Mouse (Mus musculus) midbrain, embryonic 13.5 days (tissue): ENCODE measurements at regions not wholly inside any gene's neighbourhood (a gene's known extent, or its start where the extent isn't known, plus 50 kb on each side); places are given as distances from the start of the nearest gene placed in this dataset.
"Not testable (repeated sequence)": the region's sequence is repeated elsewhere in the genome, so short reads cannot be mapped to it uniquely, and the experiment has no call there.

ENCODE experiments used
- ATAC-seq: fragments of 200-750 bp; cut with Nextera tagmentation; 2 replicates; pipeline ENCODE4 v1.8.0; 2017; ENCODE audit warnings: mild to moderate bottlenecking, moderate TSS enrichment, moderate library complexity
- H3K27ac ChIP-seq: fragments of 300-500 bp; sonication (generic); 2 replicates; pipeline ENCODE4 v1.5.1; 2015; ENCODE audit warnings: inconsistent platforms, mild to moderate bottlenecking, moderate library complexity
- H3K27me3 ChIP-seq: fragments of 300-500 bp; sonication (generic); 2 replicates; pipeline ENCODE4 v1.6.1; 2015; ENCODE audit warnings: mild to moderate bottlenecking, inconsistent platforms
- H3K36me3 ChIP-seq: fragments of 300-500 bp; sonication (generic); 2 replicates; pipeline ENCODE4 v1.6.1; 2015; ENCODE audit warnings: mild to moderate bottlenecking, inconsistent platforms
- H3K4me1 ChIP-seq: fragments of 300-500 bp; sonication (generic); replicated peaks from 2 replicates; pipeline ENCODE4 v1.6.1; 2015; ENCODE audit warnings: inconsistent platforms
- H3K4me2 ChIP-seq: fragments of 300-500 bp; sonication (generic); replicated peaks from 2 replicates; pipeline ENCODE4 v1.6.1; 2015; ENCODE audit warnings: moderate library complexity, mild to moderate bottlenecking, inconsistent platforms
- H3K4me3 ChIP-seq: fragments of 300-500 bp; sonication (generic); replicated peaks from 2 replicates; pipeline ENCODE4 v1.5.1; 2015; ENCODE audit warnings: mild to moderate bottlenecking, inconsistent platforms
- H3K9ac ChIP-seq: fragments of 300-500 bp; sonication (generic); replicated peaks from 2 replicates; pipeline ENCODE4 v1.6.1; 2015; ENCODE audit warnings: mild to moderate bottlenecking, inconsistent platforms
- H3K9me3 ChIP-seq: fragments of 300-500 bp; sonication (generic); 2 replicates; pipeline ENCODE4 v1.6.1; 2016; ENCODE audit warnings: mild to moderate bottlenecking, inconsistent platforms
- WGBS: fragments of 180-500 bp; shearing (Covaris S2); methylation state at CpG from one replicate; pipeline ENCODE4 v1.1.7; 2015; 5-methylcytosine and 5-hydroxymethylcytosine counted together

GRCm38 (mm10) chrX:70606349-70606748 is 129.4 kb upstream of the Tmem185a start:
- H3K4me3 ChIP-seq = no peak overlapping the region
- no peak overlapping the region for H3K4me2 ChIP-seq
- ATAC-seq = no peak
- WGBS = 81% methylated on average over 1 of the region's 1 CpGs
- no peaks in the 10 kb centered on the region for H3K36me3 ChIP-seq
- no peak overlapping the region for H3K27ac ChIP-seq
- no peaks in the 10 kb centered on the region for H3K9me3 ChIP-seq
- no peak overlapping the region for H3K9ac ChIP-seq
- no peaks in the 10 kb centered on the region for H3K4me1 ChIP-seq
- H3K27me3 ChIP-seq = no peaks in the 10 kb centered on the region

DNA sequence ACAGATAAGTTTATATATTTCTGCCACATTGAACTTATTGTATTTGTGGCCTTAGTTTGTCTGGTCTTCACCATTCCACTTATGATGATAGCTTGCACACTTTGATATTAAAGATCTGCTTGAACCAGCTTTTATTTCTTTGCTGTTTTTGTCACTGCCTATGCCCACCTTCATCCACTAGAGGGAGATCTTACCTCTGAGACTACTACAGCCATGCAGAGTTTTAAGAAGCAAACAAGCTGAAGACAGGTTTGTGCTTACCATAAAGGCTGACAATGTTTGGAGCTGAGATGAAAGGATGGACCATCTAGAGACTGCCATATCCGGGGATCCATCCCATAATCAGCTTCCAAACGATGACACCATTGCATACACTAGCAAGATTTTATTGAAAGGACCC is 105.4 kb upstream of the Tmem185a start:
- H3K4me3 ChIP-seq, H3K4me2 ChIP-seq, H3K4me1 ChIP-seq, H3K36me3 ChIP-seq, H3K27ac ChIP-seq, H3K9me3 ChIP-seq, H3K27me3 ChIP-seq, H3K9ac ChIP-seq: not testable (repeated sequence)
- ATAC-seq = peak; percentile 66
- WGBS = 12% methylated on average over 2 of the region's 2 CpGs

- ATAC-seq = no peak
- Histone ChIP-seq H3K9me3 (no peaks in the 10 kb centered on the region), H3K9ac (no peak overlapping the region), H3K4me3 (no peak overlapping the region), H3K27ac (no peak overlapping the region), H3K4me2 (no peak overlapping the region), H3K27me3 (no peaks in the 10 kb centered on the region), H3K36me3 (no peaks in the 10 kb centered on the region), H3K4me1 (no peaks in the 10 kb centered on the region)
- 58% methylated on average over 1 of the region's 1 CpGs for WGBS
Measured at GRCm38 (mm10) chrX:70580171-70580570, 103.2 kb upstream of the Tmem185a start.

DNA sequence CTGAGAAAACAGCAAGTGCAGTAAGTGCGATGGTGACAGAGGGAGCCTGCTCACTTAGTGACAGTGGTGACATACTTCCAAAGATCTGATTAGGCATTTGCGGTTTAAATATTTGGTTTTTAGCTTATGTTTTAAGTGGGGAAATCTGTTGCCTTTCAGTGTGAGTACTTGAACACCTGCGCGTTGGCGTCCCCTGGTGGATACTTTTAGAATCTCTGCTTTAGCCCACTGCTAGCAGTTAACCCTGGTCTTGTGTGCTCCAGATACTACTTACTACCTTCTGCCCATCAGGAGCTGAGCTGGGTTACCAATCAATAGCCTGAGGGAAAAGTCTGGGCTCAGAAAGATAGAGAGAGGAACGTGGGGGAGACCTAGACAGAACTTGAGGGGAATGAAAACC is 97.3 kb upstream of the Tmem185a start:
- not testable (repeated sequence) for H3K4me2 ChIP-seq, H3K27me3 ChIP-seq, ATAC-seq, H3K4me3 ChIP-seq, H3K9ac ChIP-seq, H3K9me3 ChIP-seq, H3K36me3 ChIP-seq, H3K4me1 ChIP-seq, H3K27ac ChIP-seq
- WGBS = 58% methylated on average over 1 of the region's 6 CpGs

DNA sequence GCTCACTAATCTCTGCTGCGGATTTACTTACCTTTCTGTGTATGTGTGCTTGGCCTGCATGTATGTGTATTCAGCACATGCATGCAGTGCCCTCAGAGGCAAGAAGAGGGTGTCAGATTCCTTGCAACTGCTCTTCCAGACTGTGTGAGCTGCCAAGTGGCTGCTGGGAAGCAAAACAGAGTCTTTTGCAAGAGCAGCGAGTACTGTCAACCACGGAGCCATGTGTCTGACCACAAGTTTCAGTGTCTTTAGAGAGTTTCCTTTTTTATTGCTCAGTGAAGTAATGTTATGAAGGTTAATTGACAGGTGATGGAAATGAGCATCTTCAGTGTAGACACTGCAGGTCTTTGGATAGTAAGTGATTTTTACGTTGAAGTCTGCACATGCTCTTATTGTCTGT is 93.6 kb upstream of the Tmem185a start:
- H3K4me3 ChIP-seq, ATAC-seq, H3K9ac ChIP-seq, H3K27ac ChIP-seq, H3K9me3 ChIP-seq, H3K36me3 ChIP-seq, H3K4me2 ChIP-seq, H3K27me3 ChIP-seq, H3K4me1 ChIP-seq: not testable (repeated sequence)
- WGBS = 80% methylated on average over 3 of the region's 4 CpGs

DNA sequence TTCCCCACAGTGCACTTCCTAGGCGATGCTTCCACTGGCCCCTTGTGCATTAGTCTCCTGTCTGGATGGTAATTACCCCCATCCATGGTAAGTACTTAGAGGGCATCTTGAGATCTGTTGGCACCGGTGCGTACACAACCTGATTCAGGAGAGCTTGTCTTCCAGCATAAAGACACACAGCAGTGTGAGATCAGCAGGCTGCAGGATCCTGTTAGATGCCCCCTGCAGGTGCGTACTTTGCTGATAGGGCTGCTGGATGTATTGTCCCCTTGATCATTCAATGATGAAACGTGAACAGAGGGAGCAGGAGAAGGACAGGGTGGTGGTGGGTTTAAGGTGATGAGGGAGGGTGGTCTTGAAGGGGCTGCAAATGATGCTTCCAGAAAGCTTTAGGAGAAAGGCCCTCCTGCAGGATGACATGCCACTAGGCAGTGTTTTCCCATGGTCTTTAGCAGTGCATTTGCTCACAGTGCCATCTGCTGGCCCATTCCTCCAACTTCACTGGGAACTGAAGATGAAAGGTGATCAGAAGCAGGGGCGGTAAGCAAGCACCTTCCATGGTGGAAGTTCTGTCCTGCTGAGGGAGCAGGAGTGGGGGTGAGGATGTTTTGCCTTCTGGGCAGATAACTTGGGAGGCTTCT is 92.5 kb upstream of the Tmem185a start:
- H3K9me3 ChIP-seq, H3K27me3 ChIP-seq, H3K4me3 ChIP-seq, H3K27ac ChIP-seq, H3K9ac ChIP-seq, H3K4me2 ChIP-seq, H3K36me3 ChIP-seq, H3K4me1 ChIP-seq: not testable (repeated sequence)
- ATAC-seq = peak; percentile 78
- 48% methylated on average over 5 of the region's 6 CpGs for WGBS
